Mouse (Mus musculus): ENCODE measurements at regions not wholly inside any gene's neighbourhood (a gene's known extent, or its start where the extent isn't known, plus 50 kb on each side); places are given as distances from the start of the nearest gene placed in this dataset.

- no peak for DNase-seq
Measured at GRCm38 (mm10) chrX:166964656-166965582, 244.2 kb downstream of the Tmsb4x start.

DNA sequence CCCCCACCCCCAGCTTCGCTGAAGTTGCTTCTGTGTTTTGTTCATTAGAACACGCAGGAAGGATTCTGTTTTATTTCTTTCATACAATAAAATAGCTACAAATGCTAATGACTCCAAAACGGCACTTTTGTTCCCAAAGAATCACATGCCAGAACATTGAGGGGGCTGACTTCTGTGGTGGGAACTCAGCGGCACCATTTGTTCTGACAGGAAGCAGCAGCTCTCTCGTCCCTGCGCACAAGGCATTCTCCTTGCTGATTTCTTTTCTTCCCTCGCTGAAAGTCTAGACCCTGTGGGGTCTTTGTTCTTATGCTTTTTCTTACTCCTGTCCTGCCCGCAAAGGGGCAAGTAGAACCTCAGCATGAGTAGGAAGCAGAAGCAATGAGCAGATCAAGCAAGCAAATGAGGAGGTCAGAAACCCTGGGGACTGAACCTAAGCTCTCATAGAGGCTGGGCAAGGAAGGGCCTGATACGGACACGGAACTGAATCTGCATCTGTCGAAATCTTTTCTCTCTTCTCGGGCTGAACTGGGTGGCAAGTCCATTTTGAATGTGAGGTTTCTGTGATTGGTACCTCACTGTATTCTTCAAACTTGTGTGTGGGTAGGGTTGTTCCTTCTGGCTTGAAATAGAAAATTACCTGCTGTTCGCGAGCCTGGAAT, 256.5 kb downstream of the Tmsb4x start:
- DNase-seq: no peak

DNA sequence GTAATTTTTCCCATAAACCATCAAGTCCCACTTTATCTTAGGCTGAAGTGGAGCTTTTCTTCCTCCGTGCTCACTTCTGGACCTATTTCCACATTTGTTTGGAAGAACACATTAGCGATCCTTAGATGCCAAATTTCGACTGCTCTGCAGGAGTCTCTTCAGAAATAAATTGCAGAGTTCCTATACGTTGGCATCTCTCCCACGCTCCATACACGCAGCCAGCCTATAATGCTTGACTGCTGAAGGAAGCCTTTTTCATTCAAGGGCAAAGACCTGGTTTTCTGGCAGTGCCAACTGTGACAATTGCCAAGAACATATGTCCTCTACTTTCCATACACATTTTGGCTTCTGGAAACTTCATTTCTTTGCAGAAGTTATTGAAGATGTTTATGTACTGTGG, 258.1 kb downstream of the Tmsb4x start:
- DNase-seq: no peak

- no peak for DNase-seq
Measured at GRCm38 (mm10) chrX:166945915-166946314, 263.2 kb downstream of the Tmsb4x start.

DNA sequence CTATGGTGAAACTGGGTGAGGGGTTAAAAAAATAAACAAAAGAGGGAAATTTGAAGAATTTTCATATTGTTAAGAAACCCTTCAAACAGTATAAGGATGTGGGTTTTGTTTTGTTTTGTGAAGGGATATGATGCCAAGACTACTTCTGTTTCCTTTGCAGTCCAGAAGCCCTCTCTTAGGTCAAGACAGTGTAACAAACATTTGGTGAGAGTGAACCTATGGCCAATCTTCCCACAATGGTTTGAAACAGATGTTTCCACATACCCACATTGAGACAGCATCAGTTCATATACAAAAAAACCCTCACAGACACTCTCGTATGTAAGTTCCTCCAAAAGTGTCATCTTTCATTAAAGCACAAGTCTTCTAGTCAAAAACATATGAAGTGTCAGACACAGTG, 263.6 kb downstream of the Tmsb4x start:
- no peak for DNase-seq

DNA sequence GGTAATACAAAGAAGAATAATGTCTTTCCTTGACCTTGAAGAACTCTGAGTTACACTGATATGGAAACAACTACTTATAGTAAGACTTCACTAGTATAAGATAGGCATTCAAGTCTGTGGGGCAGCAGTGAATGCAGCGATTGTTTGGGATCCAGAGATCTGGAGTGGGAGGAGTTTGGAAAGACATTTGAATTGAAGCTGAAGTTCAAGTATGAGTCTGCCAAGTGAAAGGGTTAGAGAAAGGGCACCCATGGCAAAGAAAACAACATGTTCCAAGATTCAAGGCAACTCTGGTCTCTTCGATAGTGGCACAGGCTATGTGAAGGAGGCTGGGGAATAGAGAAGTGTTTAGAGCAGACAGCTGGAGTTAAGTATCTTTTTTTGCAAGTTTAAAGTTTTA, 275.3 kb downstream of the Tmsb4x start:
- DNase-seq: no peak

DNA sequence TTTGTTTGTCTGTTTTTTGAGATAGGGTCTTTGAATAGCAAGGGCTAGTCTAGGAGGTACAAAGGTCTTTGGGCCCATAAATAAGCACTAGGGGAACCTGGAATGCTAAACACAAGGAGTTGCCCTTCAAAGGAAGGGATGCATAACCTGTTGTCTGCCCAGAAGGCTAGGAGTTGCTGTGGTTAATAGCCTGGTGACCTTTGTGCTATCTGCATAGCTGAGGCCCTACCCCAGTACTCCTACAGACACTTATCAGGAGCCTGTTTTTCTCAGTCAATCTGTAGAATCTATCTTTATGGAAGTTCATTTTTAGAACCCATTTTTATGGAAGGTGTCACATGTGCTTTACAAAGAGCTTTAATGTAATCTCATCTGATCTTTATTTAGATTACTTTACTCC, 276.6 kb downstream of the Tmsb4x start:
- DNase-seq: no peak

GRCm38 (mm10) chrX:166931048-166931447, 278.1 kb downstream of the Tmsb4x start:
- DNase-seq: no peak

GRCm38 (mm10) chrX:166929716-166930420, 279.2 kb downstream of the Tmsb4x start:
- DNase-seq: no peak

- DNase-seq: no peak
Measured at GRCm38 (mm10) chrX:166915356-166915953, 293.7 kb downstream of the Tmsb4x start.

GRCm38 (mm10) chrX:166906602-166907001, 302.5 kb downstream of the Tmsb4x start:
- DNase-seq: no peak

GRCm38 (mm10) chrX:166900761-166901160, 308.4 kb downstream of the Tmsb4x start:
- DNase-seq: no peak

- no peak for DNase-seq
Measured at GRCm38 (mm10) chrX:166895199-166895598, 309.7 kb upstream of the Egfl6 start.

DNA sequence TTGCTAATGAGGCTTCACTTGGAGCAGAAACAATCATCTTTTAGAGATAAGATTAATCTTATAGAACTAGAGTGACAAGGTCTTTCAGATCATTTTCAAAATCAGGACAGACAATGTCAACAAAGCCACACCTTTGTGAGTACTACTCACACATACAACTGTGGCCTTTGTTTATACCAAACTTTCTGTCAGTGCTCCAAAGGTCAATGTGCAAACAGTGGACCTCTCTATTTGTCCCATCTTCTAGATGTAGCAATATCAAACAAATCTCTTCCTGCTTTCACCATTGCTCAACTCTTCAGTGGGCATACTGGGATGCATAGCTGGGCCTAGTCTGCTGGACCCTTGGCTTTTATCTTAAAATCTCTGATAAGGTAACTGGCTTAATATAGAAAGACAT, 300.9 kb upstream of the Egfl6 start:
- DNase-seq: no peak

DNA sequence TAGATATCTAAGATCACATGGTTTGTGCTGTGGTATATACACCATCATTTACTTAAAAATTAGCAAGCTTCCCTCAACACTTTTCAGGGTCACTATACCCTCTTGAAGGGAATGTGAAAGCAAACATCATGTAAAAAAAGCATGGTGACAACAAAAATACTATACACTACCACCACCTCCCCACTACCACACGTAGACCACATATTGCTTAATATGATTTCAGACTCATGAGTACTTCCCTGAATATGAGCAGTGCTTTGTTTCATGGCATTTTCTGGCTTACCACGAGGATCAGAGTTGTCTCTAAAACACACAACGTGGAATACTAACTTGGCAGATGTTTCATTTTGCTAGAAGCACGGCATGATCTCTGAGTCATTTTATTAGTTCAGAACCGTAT, 284.0 kb upstream of the Egfl6 start:
- no peak for DNase-seq

GRCm38 (mm10) chrX:166867692-166868091, 282.2 kb upstream of the Egfl6 start:
- DNase-seq: no peak
